Mouse (Mus musculus) liver, adult (tissue): ENCODE measurements around the gene Cnih3.

Source experiments
- GATA4 ChIP-seq: IDR thresholded peaks from 2 replicates; pipeline ENCODE4 v1.6.1; 2014; ENCODE audit warnings: mild to moderate bottlenecking, low read length; ENCODE audit not compliant: insufficient replicate concordance

The Cnih3 gene

GRCm38 (mm10) chr1:181446591-181447114, 94.2 kb downstream of the Cnih3 start:
- TF ChIP-seq GATA4: no peak

GRCm38 (mm10) chr1:181447576-181447975, 95.1 kb downstream of the Cnih3 start:
- no peak for TF ChIP-seq GATA4

GRCm38 (mm10) chr1:181448041-181448440, 95.6 kb downstream of the Cnih3 start:
- TF ChIP-seq GATA4: no peak

GRCm38 (mm10) chr1:181453106-181453505, 100.7 kb downstream of the Cnih3 start:
- TF ChIP-seq GATA4: no peak

GRCm38 (mm10) chr1:181456911-181457310, 104.5 kb downstream of the Cnih3 start:
- TF ChIP-seq GATA4: no peak

GRCm38 (mm10) chr1:181459431-181460105, 107.1 kb downstream of the Cnih3 start:
- no peak for TF ChIP-seq GATA4

- no peak for TF ChIP-seq GATA4
Measured at GRCm38 (mm10) chr1:181460283-181460682, 107.9 kb downstream of the Cnih3 start.

GRCm38 (mm10) chr1:181461484-181461883, 109.1 kb downstream of the Cnih3 start:
- no peak for TF ChIP-seq GATA4

GRCm38 (mm10) chr1:181462051-181462905, 109.8 kb downstream of the Cnih3 start:
- TF ChIP-seq GATA4: no peak

- no peak for TF ChIP-seq GATA4
Measured at GRCm38 (mm10) chr1:181462906-181463179, 110.4 kb downstream of the Cnih3 start.

GRCm38 (mm10) chr1:181465027-181465426, 112.6 kb downstream of the Cnih3 start:
- TF ChIP-seq GATA4: no peak

- no peak for TF ChIP-seq GATA4
Measured at GRCm38 (mm10) chr1:181466040-181466439, 113.6 kb downstream of the Cnih3 start.

GRCm38 (mm10) chr1:181466601-181467320, 114.3 kb downstream of the Cnih3 start:
- TF ChIP-seq GATA4: no peak

GRCm38 (mm10) chr1:181467321-181467670, 114.9 kb downstream of the Cnih3 start:
- TF ChIP-seq GATA4: no peak; the same call in 1 of the 2 replicates

GRCm38 (mm10) chr1:181469415-181469814, 117.0 kb downstream of the Cnih3 start:
- no peak for TF ChIP-seq GATA4

- TF ChIP-seq GATA4: peak; percentile 28; the same call in 1 of the 2 replicates
Measured at GRCm38 (mm10) chr1:181476141-181476540, 123.7 kb downstream of the Cnih3 start.
